Mouse (Mus musculus) activated CD4-positive, CD25-positive, alpha-beta regulatory T cell, adult 4 months (primary cell): ENCODE data around the gene Ltbp3. TPM values are rescaled to one million over a fixed set of nuclear protein-coding genes. Genes with fewer than 3 reads are reported as not detected.

Experiments used
- ATAC-seq: one replicate; pipeline ENCODE4 v1.8.0; 2017
- polyA plus RNA-seq, 2 experiments: library from polyadenylated mRNA; unstranded; fragments of 100-300 nt; shearing (Covaris generic); gene quantifications; one replicate each; pipeline ENCODE4 v1.2.1; 2017

Gene Ltbp3
- polyA plus RNA-seq, 2 experiments from 2014 or later, result not detected

DNA sequence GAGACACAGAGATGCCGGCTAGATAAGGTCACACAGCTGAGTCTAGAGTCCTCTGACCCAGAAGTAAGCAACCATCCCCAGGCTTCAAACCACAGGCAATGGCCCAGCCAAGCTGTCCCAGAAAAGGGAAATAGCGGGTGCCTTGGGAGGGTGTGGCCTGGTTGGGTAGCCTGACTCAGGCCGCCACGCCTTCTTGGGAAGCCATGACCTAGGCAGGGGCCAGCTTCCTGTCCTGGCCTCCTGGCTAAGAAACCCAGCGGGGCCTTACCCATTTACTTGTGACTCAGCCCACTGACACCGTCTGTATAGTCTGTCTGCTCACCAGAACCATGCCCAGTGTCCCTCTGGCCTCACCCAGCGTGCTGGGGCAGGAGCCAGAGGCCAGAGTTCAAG lies 16.2 kb upstream of the Ltbp3 start:
- no peak for ATAC-seq

DNA sequence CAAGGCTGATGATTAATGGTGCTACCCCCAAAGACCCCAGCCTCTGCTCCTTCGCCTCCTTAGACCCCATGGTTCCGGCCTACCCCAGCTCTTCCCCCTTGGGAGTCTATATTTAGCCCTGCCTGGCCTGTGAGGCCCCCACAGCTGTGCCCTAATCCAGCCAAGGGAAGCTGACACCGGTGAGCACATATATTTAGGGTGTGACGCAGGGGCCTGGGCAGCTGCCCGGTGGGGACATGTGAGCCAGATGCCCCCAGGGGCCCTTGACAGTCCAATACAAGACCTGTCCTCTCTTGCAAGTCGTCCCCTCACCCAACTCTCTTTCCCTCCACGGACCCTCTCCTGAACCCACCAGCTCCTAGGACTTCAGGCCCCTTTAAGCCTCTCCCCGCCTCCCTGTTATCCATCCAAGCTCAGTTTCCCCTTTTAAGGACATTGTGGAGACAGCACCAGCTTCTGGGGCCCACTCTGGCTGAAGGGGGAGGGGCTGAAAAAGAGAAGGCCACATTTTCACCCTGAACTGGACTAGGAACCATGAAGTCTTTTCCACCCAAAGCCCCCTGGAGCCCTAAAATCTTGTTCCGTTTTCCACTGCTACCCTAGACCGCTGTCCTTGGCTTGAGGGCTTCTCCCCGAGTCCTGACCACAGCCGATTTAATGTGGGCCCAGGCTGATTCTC lies 15.5 kb upstream of the Ltbp3 start:
- no peak for ATAC-seq

DNA sequence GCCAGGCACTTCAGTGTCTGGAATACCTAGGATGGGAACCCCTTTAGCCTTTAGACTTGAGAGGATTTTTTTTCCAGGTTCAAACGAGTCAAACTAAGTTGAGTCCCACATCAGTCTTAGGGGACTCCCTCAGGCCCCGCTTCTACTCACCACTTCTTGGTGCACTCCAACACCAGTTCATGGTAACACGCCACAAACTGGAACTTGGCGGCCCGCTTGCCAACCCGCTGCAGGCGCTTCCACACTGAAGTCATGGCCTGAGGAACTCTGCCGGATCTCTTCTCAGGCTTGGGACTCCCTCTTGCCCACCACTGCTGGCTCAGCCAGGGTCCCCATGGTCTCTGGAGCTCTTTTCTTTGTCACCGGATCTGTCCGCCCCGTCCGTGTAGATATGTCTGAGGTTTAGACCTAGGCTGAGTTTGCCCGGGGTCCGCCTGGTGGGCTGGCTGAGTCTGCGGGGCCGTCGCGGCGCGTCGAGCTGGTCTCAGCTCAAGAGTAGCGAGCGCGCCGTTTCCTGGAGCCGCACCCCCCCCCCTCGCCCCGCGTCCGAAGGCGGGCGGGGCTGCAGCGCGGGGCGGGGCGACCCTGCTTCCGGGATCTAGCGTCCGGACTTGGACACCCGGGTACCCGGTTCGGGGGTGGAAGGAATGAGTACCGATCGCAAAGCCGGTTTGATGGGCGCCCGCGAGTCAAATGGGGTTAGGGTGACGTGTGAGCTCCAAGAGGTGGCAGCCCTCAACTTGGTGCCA lies 14.8 kb upstream of the Ltbp3 start, which contains the start of gene Ehbp1l1:
Gene Ehbp1l1 (minus strand): TSS at position 551 of the 749 bp plus-strand sequence.
- peak; percentile 7 for ATAC-seq

DNA sequence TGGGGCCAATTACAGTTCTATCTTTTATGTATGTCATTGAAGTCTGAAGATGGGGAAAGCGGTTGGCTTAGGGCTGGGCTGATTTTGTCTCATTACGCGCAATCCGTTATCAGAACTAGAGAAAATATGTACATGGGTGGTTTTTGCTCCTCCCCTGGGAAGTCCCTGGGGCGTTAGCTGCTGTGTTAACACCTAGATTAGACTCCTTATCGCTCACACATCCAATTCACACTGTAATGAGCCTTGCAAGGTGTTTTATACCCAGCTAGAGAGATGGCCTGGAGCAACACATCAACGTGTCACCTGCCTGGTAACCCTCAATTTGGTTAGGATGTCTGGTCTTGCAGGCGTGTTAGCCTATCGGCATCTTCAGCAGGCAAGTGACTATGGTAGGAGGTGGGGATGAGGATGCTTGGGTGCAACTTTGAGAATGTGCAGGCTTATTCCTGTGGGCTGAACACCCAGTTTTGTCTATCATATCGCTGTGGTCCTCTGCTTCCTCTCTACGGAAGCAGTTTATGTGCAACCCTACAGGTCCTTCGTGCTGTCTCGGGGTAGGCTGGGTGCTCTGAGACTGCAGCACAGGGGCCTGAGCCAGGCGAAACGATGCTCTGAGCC lies 13.6 kb upstream of the Ltbp3 start:
- ATAC-seq, result peak; percentile 74

DNA sequence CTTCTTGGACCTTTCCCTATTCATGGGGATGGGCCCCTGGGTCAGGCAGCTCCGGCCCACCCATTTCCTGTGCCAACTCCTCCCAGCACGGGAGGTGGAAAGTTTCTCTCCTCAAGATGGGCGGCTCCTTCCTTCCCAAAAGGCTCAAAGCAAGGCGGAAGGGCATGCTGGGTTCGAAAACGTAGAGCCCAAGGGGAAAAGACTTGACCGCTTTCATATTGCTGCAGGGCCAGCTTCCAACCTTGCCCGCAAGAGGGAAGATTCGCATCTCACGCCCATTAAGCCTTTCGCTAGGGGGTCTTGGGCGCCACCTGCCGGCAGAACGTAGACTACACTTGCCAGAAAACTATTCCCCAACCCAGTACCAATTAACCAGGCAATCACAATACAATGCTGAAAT lies 13.0 kb upstream of the Ltbp3 start:
- ATAC-seq, result no peak

DNA sequence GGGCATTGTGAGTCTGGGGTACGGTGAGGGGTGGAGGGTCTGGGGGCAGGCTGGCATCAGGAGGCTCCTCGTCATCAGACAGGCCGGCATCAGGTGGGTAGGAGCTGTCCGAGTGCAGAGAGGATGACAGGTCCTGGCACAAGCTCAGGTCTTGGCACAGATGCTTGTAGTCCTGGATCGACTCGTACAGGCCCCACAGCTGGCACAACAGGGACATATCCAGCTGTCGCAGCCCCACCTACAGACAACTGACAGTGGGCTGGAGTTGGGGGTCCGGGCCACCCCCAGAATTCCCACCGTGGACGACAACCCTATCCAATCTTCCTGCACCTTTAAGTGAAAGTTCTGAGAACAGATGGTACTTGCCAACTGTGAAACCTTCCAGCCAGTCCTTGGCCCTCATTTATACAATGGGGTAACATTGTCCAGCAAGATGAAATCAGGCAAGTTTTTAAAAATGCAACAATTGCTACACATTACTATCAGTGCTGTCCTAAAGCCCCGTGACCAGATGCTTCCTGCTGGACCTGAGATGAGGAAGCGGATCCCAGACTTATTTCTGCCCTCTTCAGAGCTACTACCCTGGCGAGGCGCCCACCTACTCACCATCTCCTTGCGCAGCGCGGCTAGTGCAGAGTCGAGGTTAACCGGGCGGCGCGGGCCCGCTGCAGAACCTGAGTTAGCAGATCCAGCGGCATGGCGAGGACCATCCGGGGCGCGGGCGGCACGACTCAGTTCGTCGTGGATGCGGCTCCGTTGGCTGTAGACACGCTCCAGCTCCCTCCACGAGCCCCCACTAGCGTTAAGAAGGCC lies 11.9 kb upstream of the Ltbp3 start:
- no peak for ATAC-seq

DNA sequence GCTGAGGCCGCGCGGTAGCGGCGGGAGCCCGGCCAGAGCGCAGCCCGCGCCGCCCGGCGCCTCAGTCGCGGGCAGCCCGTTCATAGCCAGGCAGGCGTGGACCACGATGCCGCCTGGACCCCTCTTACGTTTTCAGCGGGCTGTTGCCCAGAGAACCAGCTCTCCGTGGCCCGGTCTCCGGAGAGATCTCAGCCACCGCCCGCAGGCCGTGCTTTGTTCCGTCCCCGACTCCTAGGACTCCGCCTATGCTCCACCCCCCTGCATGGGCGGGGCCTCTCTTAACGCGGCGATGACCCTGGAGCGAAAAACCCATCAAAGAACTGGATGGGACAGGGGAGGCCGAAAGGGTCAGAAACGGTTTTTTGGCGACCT lies 11.3 kb upstream of the Ltbp3 start, which contains the start of gene Fam89b:
Gene Fam89b (minus strand): TSS at position 210 of the 372 bp plus-strand sequence.
- peak; percentile 30 for ATAC-seq

DNA sequence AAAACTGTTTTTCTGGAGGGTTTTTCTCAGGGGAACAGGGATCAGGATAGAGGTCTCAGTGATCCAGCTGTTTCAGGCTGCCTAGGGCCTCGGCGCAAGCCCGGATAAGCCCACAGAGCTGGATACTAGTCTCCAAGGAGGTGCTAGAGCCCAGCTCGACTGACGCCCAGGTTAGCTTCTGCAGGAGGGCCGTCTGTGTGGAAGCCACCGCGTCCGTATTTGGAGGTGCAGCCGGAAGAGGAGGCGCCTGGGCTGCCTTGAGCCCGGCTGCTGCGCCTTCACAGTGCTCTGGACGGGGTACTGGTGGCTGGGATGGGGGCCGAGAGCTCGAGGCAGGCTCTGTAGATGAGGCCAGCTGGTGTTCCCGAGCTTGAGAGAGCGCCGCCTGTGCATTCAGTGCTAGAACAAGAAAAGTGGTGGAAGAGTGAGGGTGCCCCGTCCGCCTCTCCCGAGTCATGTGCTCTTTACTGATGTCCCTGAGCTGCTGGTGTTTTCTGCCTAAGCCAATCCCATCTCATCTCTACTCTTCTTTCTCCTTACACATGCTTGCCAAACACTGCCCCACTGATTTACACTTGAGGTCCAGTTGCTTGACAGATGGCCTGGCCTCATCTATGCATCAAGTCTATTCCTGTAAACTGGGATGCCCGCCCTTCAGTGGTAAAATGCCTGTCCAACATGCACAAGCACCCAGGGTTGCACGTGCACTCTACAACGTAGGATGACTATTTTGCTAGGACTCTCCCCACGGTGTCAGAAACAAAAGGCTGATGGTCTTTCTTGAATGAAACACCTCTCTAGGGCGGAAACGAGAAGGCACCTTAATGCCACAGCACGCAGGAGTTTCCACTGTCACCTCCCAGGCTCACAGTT lies 10.2 kb upstream of the Ltbp3 start:
- ATAC-seq, result no peak

DNA sequence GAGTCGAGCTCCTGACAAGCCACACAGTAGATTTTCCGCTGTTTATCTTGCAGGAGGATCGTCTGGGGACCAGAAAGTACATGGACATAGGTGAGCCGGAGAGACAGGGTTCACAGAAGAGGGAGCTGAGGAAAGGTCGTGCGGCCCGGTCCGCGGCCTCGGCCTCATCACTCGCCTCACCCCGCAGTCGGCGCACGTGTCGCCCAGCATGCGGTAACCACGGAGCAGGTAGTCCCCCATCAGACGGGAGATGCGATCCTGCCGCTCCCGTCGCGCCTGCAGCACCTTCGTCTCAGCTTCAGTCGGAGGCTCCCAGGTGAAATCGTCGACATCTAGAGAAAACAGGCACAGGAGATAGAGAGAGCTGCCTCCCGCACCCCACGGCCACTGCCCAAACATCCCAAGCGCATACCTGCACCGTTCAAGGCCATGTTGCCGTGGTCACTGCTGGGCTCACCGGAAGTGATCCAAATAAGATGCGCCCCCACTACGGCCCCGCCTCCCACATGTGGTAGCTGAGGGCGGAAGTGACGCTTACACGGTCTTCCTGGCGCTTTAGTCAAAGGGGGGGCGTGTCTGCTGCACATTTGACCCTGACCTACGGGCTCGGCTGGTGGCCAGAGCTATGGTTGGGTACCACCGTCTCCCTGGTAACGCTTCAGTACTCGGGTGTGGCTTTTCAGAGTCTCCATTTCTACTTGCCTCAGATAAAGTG lies 9.3 kb upstream of the Ltbp3 start:
- ATAC-seq, result no peak

DNA sequence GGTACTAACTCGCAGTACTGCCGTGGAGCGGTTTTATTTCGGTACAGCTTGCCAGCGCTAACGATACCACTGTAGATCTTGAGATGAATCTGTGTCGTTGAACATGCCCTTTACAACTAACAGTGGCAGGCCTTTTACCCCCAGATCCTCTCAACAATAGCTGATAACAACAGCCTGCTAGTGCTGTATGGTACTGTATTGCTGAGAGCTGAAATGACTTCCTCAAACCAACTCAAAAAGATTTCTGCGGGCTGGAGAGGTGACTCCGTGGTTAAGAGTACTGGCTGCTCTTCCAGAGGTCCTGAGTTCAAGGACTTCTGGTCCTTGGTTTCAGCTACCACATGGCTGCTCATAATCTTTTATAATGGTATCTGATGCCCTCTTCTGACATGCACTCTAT lies 6.4 kb upstream of the Ltbp3 start:
- no peak for ATAC-seq

DNA sequence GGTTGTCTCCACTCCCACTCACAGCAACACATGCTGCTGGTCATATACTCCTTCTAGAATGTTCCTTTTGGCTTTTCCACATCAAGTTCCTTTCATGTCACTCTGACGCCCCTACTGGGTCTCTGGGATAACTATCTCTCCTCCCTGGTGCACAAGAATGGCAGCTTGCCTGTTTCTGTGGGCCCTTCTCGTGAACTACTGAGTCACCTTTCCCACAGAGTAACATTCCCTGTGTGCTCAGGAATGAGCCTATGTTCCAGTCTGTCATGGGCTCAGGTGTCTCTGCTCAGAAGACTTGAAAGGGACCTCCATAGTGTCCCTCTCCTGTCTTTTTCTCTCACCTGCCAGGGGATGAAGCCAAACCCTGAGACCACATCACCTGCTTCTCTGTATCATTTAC lies 1.3 kb upstream of the Ltbp3 start:
- no peak for ATAC-seq

DNA sequence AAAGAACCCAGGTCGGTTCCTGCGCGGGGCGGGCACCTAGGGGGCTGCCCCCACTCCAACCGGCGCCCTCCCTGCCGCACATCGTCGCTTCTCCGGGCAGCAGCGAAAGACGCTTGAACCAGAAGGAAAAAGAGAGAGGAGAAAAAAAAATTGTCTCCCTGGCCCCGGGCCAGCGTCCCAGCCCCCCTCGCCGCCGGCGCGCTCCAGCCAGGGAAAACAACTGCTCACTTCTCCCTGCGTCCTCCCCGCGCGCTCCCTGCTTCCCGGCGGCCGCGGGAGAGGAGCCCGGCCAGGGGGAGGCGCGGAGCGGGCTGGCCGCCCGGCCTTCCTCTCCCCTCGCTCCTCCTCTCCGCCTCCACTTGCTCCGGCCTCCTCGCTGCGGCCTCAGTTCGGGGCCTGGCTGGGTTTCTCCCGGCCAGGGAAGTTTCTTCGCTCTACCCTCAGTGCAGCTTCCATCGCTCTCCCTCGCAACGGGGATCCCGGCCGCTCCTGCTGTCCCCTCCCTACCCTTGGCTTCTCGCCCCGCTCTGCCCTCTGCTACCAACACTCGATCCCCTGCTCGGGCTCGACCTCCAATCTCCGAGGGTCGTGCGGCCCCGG lies 1.0 kb downstream of the Ltbp3 start:
- no peak for ATAC-seq

DNA sequence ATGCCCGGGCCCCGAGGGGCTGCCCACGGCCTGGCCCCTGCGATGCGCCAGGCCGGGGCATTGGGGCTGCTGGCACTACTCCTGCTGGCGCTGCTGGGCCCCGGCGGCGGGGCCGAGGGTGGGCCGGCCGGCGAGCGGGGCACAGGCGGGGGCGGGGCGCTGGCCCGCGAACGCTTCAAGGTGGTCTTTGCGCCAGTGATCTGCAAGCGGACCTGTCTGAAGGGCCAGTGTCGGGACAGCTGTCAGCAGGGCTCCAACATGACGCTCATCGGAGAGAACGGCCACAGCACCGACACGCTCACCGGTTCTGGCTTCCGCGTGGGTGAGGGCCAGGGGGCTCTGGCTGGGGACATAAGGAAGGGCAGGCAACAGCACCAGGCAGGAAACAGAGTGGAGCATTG lies 1.5 kb downstream of the Ltbp3 start:
- no peak for ATAC-seq

DNA sequence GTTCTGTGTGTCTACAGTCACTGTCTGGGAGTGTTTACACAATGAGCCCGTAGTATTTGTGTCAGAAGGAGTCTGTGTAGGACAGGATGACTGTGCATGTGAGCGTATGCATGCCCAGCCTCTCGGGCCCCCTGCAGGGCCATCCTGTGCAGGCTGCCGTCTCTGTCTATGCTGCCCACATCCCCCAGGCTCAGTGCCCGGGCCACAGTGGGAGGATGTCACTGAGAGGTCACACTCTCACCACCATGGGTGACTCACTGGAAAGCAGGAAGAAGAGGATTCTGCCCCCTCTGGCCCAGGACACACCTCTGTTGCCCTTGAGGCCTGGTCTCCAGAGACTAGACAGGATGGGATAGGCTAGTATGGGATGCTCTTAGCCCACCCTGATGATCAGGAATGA lies 2.9 kb downstream of the Ltbp3 start:
- ATAC-seq, result no peak

DNA sequence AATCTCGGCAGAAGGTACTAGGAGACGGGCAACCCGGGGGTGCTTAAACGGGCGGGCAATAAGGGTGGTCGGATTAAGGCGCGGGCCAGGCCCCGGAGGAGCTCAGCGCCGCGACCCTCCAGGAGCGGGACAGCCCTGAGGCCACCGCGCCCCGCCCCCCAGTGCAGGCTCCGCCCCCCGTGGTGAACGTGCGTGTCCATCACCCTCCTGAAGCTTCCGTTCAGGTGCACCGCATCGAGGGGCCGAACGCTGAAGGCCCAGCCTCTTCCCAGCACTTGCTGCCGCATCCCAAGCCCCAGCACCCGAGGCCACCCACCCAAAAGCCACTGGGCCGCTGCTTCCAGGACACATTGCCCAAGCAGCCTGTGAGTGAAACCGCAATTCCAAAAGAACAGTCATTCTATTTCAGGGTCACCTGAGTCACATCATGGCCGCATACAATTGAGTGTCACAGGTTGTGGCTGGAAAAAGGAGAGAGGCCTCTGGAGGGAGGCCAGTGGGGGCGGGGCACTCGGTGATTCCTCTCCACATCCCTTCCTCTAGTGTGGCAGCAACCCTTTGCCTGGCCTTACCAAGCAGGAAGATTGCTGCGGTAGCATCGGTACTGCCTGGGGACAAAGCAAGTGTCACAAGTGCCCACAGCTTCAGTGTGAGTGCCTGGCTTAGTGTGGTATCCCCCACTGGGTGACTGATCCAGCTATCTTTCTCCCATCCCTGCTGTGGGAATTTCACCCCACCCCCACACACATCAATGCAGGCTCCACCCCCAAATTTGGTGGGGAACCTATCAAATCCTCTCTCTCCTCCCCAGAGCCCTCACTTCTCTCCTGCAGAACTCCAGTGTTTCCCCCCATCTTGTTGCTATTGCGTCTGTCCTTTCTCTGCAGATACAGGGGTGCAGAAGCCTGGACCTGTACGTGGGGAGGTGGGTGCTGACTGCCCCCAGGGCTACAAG lies 5.3 kb downstream of the Ltbp3 start:
- no peak for ATAC-seq

DNA sequence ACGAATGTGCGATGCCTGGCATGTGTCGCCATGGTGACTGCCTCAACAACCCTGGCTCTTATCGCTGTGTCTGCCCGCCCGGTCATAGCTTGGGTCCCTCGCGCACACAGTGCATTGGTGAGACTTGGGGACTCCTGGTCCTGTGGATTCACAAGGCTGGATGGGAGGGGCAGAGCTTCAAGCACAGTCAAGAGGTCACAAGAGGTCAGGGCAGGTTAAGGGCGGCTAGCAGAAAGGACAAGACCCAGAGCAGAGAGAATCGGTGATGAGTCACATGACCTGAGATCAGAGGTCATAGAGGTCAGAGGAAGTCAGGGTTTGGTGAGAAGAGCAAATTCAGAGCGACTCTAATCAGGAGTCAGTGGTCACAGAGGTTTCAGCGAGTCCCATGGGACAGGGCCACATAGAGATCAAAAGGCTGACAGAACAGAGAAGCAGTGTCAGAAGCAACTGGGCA lies 6.2 kb downstream of the Ltbp3 start:
- no peak for ATAC-seq

DNA sequence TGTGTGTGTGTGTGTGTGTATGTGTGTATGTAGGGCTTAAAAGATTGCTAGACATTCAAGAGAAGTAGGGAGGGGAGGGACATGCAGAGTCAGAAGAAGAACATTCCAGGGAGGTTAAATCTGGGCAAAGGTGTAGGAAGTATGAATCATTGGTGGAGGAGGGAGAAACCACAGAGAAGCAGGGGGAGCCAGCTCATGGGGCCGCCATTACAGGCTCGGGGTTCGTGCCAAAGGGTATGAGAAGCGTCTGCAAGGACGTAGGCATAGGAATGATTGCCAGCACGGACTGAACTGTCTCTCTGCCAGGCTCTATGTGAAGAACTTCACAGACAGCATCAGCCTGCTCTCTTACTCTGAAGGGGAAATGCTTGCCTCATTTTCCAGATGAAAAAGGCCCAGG lies 8.8 kb downstream of the Ltbp3 start:
- no peak for ATAC-seq

DNA sequence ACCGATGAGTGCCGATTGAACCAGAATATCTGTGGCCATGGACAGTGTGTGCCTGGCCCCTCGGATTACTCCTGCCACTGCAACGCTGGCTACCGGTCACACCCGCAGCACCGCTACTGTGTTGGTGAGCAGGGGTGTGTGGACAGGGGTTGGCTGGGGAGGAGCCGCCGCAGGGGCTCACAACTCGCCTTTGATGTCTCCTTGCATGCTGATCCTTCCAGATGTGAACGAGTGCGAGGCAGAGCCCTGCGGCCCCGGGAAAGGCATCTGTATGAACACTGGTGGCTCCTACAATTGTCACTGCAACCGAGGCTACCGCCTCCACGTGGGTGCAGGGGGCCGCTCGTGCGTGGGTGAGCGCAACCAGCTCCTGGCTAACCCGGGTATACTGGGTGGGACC lies 10.2 kb downstream of the Ltbp3 start:
- ATAC-seq, result no peak

DNA sequence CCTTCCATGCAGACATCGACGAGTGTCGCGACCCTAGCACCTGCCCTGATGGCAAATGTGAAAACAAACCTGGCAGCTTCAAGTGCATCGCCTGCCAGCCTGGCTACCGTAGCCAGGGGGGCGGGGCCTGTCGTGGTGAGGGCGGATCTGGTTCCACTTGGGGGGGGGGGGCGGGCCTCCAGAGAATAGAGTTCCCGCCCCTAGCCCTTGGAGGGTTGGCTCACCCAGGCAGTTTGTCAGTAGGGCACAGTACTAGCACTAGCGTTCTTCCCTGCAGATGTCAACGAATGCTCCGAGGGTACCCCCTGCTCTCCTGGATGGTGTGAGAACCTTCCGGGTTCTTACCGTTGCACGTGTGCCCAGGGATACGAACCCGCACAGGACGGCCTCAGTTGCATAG lies 11.0 kb downstream of the Ltbp3 start:
- no peak for ATAC-seq
